Mouse (Mus musculus) liver, embryonic 13.5 days (tissue): ENCODE measurements around the gene Adamts17. TPM values are rescaled to one million over a fixed set of nuclear protein-coding genes. Genes with fewer than 3 reads are reported as not detected.

Experiments
- ATAC-seq: fragments of 200-750 bp; cut with Nextera tagmentation; 2 replicates; pipeline ENCODE4 v1.8.0; 2017; ENCODE audit warnings: low read depth, mild to moderate bottlenecking, moderate number of reproducible peaks, moderate library complexity
- DNase-seq: peaks from one replicate; pipeline ENCODE4 v3.0.0; 2022
- H3K27ac ChIP-seq: fragments of 300-500 bp; sonication (generic); 2 replicates; pipeline ENCODE4 v1.5.1; 2015; ENCODE audit warnings: moderate library complexity, mild to moderate bottlenecking, inconsistent platforms
- H3K27me3 ChIP-seq: fragments of 300-500 bp; sonication (generic); 2 replicates; pipeline ENCODE4 v1.6.1; 2015; ENCODE audit warnings: mild to moderate bottlenecking, inconsistent platforms
- H3K36me3 ChIP-seq: fragments of 300-500 bp; sonication (generic); 2 replicates; pipeline ENCODE4 v1.6.1; 2015; ENCODE audit warnings: mild to moderate bottlenecking, inconsistent platforms
- H3K4me1 ChIP-seq: fragments of 300-500 bp; sonication (generic); replicated peaks from 2 replicates; pipeline ENCODE4 v1.6.1; 2015; ENCODE audit warnings: inconsistent platforms
- H3K4me2 ChIP-seq: fragments of 300-500 bp; sonication (generic); 2 replicates; pipeline ENCODE4 v1.6.1; 2015; ENCODE audit warnings: inconsistent platforms, mild to moderate bottlenecking, moderate library complexity
- H3K4me3 ChIP-seq: fragments of 300-500 bp; sonication (generic); replicated peaks from 2 replicates; pipeline ENCODE4 v1.5.1; 2015; ENCODE audit warnings: mild to moderate bottlenecking, inconsistent platforms
- H3K9ac ChIP-seq: fragments of 300-500 bp; sonication (generic); 2 replicates; pipeline ENCODE4 v1.6.1; 2015; ENCODE audit warnings: mild to moderate bottlenecking, inconsistent platforms
- H3K9me3 ChIP-seq: fragments of 300-500 bp; sonication (generic); replicated peaks from 2 replicates; pipeline ENCODE4 v1.6.1; 2016; ENCODE audit warnings: inconsistent platforms
- WGBS: fragments of 180-500 bp; shearing (Covaris S2); methylation state at CpG from one replicate; pipeline ENCODE4 v1.1.7; 2015; ENCODE audit not compliant: insufficient replicate concordance; 5-methylcytosine and 5-hydroxymethylcytosine counted together
- polyA plus RNA-seq: library from polyadenylated mRNA; unstranded; fragments of >200 nt; fragmentation: Nextera tagmentation; extraction: Ambion mirVana; gene quantifications from 2 replicates; pipeline ENCODE4 v1.2.1, GENCODE M21; 2015

The Adamts17 gene
- polyA plus RNA-seq, 1 experiment from 2014 or later: 0.33 TPM

GRCm38 (mm10) chr7:66935041-66935440, 95.5 kb downstream of the Adamts17 start:
- Histone ChIP-seq H3K36me3 (no peaks in the 10 kb centered on the region), H3K4me2 (no peak overlapping the region), H3K9me3 (no peaks in the 10 kb centered on the region), H3K4me3 (no peak overlapping the region), H3K9ac (no peak overlapping the region), H3K4me1 (no peaks in the 10 kb centered on the region), H3K27ac (no peak overlapping the region), H3K27me3 (no peaks in the 10 kb centered on the region)
- no peak for DNase-seq
- ATAC-seq: no peak
- WGBS: 61% methylated on average over 6 of the region's 6 CpGs

GRCm38 (mm10) chr7:66936042-66936755, 96.7 kb downstream of the Adamts17 start:
- ATAC-seq: no peak
- no peak for DNase-seq
- H3K27ac ChIP-seq: no peak overlapping the region
- WGBS: 67% methylated on average over 8 of the region's 8 CpGs
- H3K4me2 ChIP-seq: no peak overlapping the region
- no peak overlapping the region for H3K9ac ChIP-seq
- no peaks in the 10 kb centered on the region for H3K27me3 ChIP-seq
- no peak overlapping the region for H3K4me3 ChIP-seq
- no peaks in the 10 kb centered on the region for H3K9me3 ChIP-seq
- H3K4me1 ChIP-seq: no peaks in the 10 kb centered on the region
- H3K36me3 ChIP-seq: no peaks in the 10 kb centered on the region

GRCm38 (mm10) chr7:66936911-66937310, 97.4 kb downstream of the Adamts17 start:
- 45% methylated on average over 2 of the region's 2 CpGs for whole genome bisulfite sequencing
- no peaks in the 10 kb centered on the region for H3K36me3 ChIP-seq
- ATAC-seq: no peak
- no peak overlapping the region for H3K27ac ChIP-seq
- no peak overlapping the region for H3K4me2 ChIP-seq
- no peak for DNase-seq
- H3K9ac ChIP-seq: no peak overlapping the region
- H3K4me1 ChIP-seq: no peaks in the 10 kb centered on the region
- no peak overlapping the region for H3K4me3 ChIP-seq
- H3K27me3 ChIP-seq: no peaks in the 10 kb centered on the region
- H3K9me3 ChIP-seq: no peaks in the 10 kb centered on the region

- no peak for ATAC-seq
Measured at GRCm38 (mm10) chr7:66938988-66939783, 99.7 kb downstream of the Adamts17 start.

GRCm38 (mm10) chr7:66940761-66941160, 101.2 kb downstream of the Adamts17 start:
- no peak overlapping the region for H3K9ac ChIP-seq
- no peaks in the 10 kb centered on the region for H3K36me3 ChIP-seq
- no peak for ATAC-seq
- H3K27ac ChIP-seq: no peak overlapping the region
- H3K4me2 ChIP-seq: no peak overlapping the region
- no peak overlapping the region for H3K4me3 ChIP-seq
- no peaks in the 10 kb centered on the region for H3K4me1 ChIP-seq
- WGBS: 52% methylated on average over 4 of the region's 4 CpGs
- no peak for DNase-seq
- no peaks in the 10 kb centered on the region for H3K9me3 ChIP-seq
- H3K27me3 ChIP-seq: no peaks in the 10 kb centered on the region

More at GRCm38 (mm10) chr7:66938988-66939783, 99.7 kb downstream of the Adamts17 start:
- WGBS: 65% methylated on average over 13 of the region's 13 CpGs
- no peak overlapping the region for H3K4me2 ChIP-seq
- H3K9ac ChIP-seq: no peak overlapping the region
- H3K27ac ChIP-seq: no peak overlapping the region
- no peaks in the 10 kb centered on the region for H3K36me3 ChIP-seq
- no peak for DNase-seq
- H3K4me3 ChIP-seq: no peak overlapping the region
- H3K27me3 ChIP-seq: no peaks in the 10 kb centered on the region
- no peaks in the 10 kb centered on the region for H3K9me3 ChIP-seq
- H3K4me1 ChIP-seq: no peaks in the 10 kb centered on the region

- H3K4me3 ChIP-seq: no peak overlapping the region
- no peak overlapping the region for H3K4me2 ChIP-seq
- WGBS: 70% methylated on average over 3 of the region's 3 CpGs
- ATAC-seq (no peak), DNase-seq (no peak)
- no peak overlapping the region for H3K9ac ChIP-seq
- no peaks in the 10 kb centered on the region for H3K4me1 ChIP-seq
- H3K36me3 ChIP-seq: no peaks in the 10 kb centered on the region
- no peaks in the 10 kb centered on the region for H3K27me3 ChIP-seq
- H3K27ac ChIP-seq: no peak overlapping the region
- no peaks in the 10 kb centered on the region for H3K9me3 ChIP-seq
Measured at GRCm38 (mm10) chr7:66949006-66949405, 109.5 kb downstream of the Adamts17 start.

- Histone ChIP-seq H3K27ac (no peak overlapping the region), H3K9ac (no peak overlapping the region), H3K9me3 (no peaks in the 10 kb centered on the region), H3K36me3 (no peaks in the 10 kb centered on the region), H3K27me3 (no peaks in the 10 kb centered on the region), H3K4me3 (no peak overlapping the region), H3K4me1 (no peaks in the 10 kb centered on the region), H3K4me2 (no peak overlapping the region)
- WGBS: 68% methylated on average over 3 of the region's 3 CpGs
- no peak for DNase-seq
- ATAC-seq: no peak
Measured at GRCm38 (mm10) chr7:66952921-66953320, 113.4 kb downstream of the Adamts17 start.

- Histone ChIP-seq H3K4me1 (no peaks in the 10 kb centered on the region), H3K9me3 (no peaks in the 10 kb centered on the region), H3K27ac (no peak overlapping the region), H3K4me3 (no peak overlapping the region), H3K9ac (no peak overlapping the region), H3K4me2 (no peak overlapping the region), H3K36me3 (no peaks in the 10 kb centered on the region), H3K27me3 (no peaks in the 10 kb centered on the region)
- no peak for DNase-seq
- ATAC-seq: no peak
- WGBS: 58% methylated on average over 8 of the region's 8 CpGs
Measured at GRCm38 (mm10) chr7:66954073-66954472, 114.5 kb downstream of the Adamts17 start.

- H3K9ac ChIP-seq: no peak overlapping the region
- no peak overlapping the region for H3K4me2 ChIP-seq
- H3K4me1 ChIP-seq: no peaks in the 10 kb centered on the region
- H3K27me3 ChIP-seq: no peaks in the 10 kb centered on the region
- WGBS: 55% methylated on average over 5 of the region's 5 CpGs
- H3K27ac ChIP-seq: no peak overlapping the region
- no peaks in the 10 kb centered on the region for H3K9me3 ChIP-seq
- no peak for ATAC-seq
- no peaks in the 10 kb centered on the region for H3K36me3 ChIP-seq
- no peak overlapping the region for H3K4me3 ChIP-seq
- DNase-seq: no peak
Measured at GRCm38 (mm10) chr7:66954723-66955122, 115.2 kb downstream of the Adamts17 start.

GRCm38 (mm10) chr7:66955455-66955919, 116.0 kb downstream of the Adamts17 start:
- H3K27ac ChIP-seq: no peak overlapping the region
- DNase-seq: no peak
- 52% methylated on average over 8 of the region's 8 CpGs for WGBS

GRCm38 (mm10) chr7:66955978-66956377, 116.4 kb downstream of the Adamts17 start:
- H3K4me3 ChIP-seq: no peak overlapping the region
- DNase-seq: no peak
- no peak for ATAC-seq

More at GRCm38 (mm10) chr7:66955455-66955919, 116.0 kb downstream of the Adamts17 start:
- H3K9ac ChIP-seq: no peak overlapping the region
- no peak overlapping the region for H3K4me3 ChIP-seq
- no peaks in the 10 kb centered on the region for H3K36me3 ChIP-seq
- no peaks in the 10 kb centered on the region for H3K9me3 ChIP-seq
- H3K4me1 ChIP-seq: no peaks in the 10 kb centered on the region
- ATAC-seq: no peak; the same call in 1 of the 2 replicates
- H3K27me3 ChIP-seq: no peaks in the 10 kb centered on the region
- no peak overlapping the region for H3K4me2 ChIP-seq

More at GRCm38 (mm10) chr7:66955978-66956377, 116.4 kb downstream of the Adamts17 start:
- Histone ChIP-seq H3K9ac (no peak overlapping the region), H3K4me1 (no peaks in the 10 kb centered on the region), H3K9me3 (no peaks in the 10 kb centered on the region), H3K27ac (no peak overlapping the region), H3K36me3 (no peaks in the 10 kb centered on the region), H3K4me2 (no peak overlapping the region), H3K27me3 (no peaks in the 10 kb centered on the region)
- WGBS: 55% methylated on average over 2 of the region's 2 CpGs
